Mouse (Mus musculus): ENCODE measurements around the gene Gm10130.
"Not testable (repeated sequence)": the region's sequence is repeated elsewhere in the genome, so short reads cannot be mapped to it uniquely, and the experiment has no call there.

Gene Gm10130

DNA sequence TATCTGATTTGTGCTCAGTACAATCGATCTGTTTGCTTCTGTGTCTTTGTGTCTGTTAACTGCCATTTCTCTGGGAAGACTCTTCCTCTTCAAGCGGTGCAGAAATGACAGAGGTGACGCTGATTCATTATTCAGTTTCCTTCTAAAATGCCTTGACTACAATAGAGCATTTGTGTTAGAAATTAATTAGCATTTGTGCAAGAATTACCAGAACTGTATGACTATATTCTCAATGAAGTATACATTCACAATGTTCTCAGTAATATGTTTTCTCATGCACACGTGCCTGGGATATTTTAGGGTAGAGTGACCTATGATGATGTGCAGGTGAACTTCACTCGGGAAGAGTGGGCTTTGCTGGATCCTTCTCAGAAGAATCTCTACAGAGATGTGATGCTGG lies at the start of gene Gm10130:
Gene Gm10130 (plus strand): TSS at position 301 of the 400 bp plus-strand sequence.
- DNase-seq, result no peak

DNA sequence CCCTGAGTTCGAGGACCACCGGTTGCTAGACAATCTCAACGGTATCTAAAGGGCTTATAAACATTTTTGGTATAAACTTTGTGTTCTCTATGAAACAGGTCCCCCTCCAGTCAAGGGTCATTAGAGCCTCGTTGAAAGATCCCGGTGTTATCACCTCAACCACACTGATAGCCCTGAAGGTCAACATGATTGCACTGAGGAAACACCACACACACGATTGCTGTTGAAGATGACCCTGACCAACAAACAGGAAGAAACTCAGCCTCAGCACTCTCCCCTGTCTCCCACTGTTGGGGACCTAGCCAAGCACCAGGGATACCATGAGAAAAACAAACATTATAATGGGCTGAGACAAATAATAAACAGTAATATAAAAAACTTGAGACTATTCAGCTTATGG lies 29.8 kb upstream of the Gm10130 start:
- no peak for DNase-seq

GRCm38 (mm10) chr2:150299096-150299495 lies 24.4 kb upstream of the Gm10130 start:
- no peak for DNase-seq

GRCm38 (mm10) chr2:150307183-150307773 lies 16.2 kb upstream of the Gm10130 start:
- no peak for DNase-seq

DNA sequence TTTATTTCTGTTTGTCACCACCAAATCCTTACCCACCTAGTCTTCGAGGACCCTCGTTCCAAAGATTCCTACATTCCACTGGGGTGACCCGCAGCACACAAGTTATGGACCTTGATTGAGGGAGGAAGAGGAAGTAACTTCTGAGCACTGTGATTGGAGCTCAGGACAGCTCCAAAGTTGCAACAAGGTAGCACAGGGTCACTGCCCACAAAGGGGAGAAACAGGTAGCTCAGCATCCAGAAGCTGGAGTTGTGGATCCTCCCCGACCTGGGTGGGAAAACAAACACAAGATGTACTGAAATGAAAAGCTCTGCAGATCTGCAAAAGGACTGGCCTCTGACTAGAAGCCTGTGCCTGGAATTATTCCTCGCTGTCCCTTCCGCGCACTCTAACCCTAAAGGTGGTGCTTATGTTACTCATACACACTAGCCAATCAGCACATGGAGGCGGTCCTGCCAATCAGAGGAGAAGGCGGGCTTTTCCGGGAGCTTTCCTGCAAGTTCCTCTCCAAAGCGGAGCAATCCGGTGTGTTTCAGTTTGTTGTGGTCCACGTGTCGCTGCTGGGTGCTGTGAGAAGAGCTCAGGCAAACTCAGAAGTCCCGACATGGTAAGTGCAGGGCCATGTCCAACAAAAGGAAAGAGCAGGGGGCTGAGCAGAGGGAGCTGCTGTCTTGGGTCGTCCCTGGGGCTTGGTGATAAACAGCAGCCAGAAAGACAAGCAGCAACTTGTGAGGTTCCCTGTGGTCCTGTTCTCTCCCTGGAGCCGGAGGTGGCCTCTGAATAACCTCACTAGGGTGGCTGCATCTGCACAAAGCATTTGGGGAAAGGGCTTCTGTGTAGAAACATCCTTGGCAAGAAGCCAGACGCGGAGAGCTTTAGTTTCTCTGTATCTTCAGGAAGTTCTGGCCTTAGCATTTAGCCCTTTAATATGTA lies 12.3 kb upstream of the Gm10130 start:
- DNase-seq, result peak; percentile 80

DNA sequence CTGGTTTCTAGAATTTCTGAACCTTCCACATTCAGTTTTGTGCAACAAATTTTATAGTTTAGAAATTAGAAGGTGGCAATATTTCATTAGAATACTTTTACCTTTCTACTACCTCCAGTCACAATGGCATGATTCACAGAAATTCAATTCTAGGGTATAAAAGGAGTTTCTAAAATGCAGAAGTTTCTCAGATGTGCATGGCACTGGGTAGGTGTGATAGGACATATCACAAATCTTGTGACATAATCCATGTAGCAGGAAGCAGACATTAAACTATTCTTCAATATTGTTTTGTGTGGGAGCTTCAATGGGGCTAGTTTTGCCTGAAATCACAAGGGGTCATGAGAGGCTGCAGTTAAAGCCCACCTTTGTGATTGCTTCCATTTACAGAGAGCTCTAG lies 7.4 kb upstream of the Gm10130 start:
- DNase-seq, result no peak

GRCm38 (mm10) chr2:150318973-150319372 lies 4.5 kb upstream of the Gm10130 start:
- no peak for DNase-seq

GRCm38 (mm10) chr2:150357136-150357535 lies 33.6 kb downstream of the Gm10130 start:
- DNase-seq, result not testable (repeated sequence)

- DNase-seq, result peak; percentile 80
These were observed 38.8 kb downstream of the Gm10130 start, which contains the start of gene 3300002I08Rik for GRCm38 (mm10) chr2:150362113-150362877. Gene 3300002I08Rik (minus strand): TSS chr2:150362765.

GRCm38 (mm10) chr2:150362878-150363229 lies 39.4 kb downstream of the Gm10130 start:
- DNase-seq, result no peak

DNA sequence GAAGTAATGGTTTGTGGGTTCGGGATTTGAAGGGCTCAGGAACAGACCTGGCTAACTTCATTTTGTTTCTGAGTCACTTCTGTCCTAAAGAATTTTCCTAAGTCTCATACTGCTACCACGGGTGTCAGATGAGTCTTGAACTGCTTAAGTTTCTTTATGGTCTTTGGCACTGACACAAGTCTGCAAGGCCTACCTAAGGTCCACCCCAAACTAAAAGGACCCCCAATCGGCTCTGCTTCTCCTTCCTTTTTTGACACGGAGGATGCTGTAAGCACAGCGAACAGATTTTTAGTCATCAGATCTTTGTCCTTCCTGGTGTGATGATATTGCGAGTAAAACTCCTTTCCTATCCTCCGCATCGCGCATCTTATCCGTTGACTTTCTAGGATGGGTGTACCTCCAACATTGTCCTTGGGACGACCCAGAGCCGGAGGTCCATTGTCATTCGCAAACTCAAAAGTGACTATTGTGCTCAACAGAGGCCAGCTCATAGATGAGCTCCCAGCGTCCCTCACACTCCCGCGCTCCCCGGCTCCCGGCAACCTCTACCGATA lies 62.1 kb downstream of the Gm10130 start:
- DNase-seq, result not testable (repeated sequence)

GRCm38 (mm10) chr2:150390198-150390597 lies 66.7 kb downstream of the Gm10130 start:
- DNase-seq, result no peak

GRCm38 (mm10) chr2:150412146-150412545 lies 88.6 kb downstream of the Gm10130 start:
- DNase-seq, result not testable (repeated sequence)

All from right cerebral cortex, postnatal 4 days (tissue).